Mouse (Mus musculus) testis, adult 2 months (tissue): ENCODE data around the gene Egr4.

Experiments
- CTCF ChIP-seq: fragments of 200-500 bp; IDR thresholded peaks from 2 replicates; pipeline ENCODE4 v1.5.1; 2012; ENCODE audit warnings: low read depth, mild to moderate bottlenecking, inconsistent platforms, low read length, moderate library complexity; ENCODE audit not compliant: control insufficient read depth, insufficient read depth, insufficient replicate concordance
- POLR2A ChIP-seq: fragments of 200-500 bp; IDR thresholded peaks from 2 replicates; pipeline ENCODE4 v1.6.1; 2012; ENCODE audit warnings: low read depth, mild to moderate bottlenecking, inconsistent platforms, low read length, moderate library complexity; ENCODE audit not compliant: control insufficient read depth

DNA sequence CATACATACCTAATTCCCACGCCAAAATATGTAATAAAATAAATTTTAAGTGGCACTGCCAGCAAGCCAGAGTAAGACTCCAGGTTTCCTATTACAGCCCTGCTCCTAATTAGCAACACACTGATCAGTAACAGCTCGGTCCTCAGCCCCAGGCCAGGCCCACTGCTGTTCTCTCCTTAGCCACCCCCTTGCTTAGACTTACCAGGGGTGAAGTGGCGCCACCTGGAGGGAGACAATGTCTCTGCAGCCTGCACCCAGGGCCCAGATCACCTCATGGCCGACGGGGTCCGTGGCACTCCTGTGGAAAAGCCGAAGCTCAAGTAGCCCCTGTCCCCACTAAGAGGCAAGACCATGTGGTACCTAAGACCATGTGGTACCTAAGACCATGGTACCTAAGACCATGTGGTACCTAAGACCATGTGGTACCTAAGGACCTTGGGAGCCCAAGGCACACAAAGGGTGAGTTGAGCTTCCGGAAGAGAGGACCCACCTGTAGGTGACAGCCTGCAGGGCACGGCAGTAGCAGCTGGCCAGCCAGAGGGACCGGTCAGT lies 35.9 kb downstream of the Egr4 start:
- TF ChIP-seq CTCF (peak; percentile 88; the same call in 1 of the 2 replicates), POLR2A (no peak)
